Mouse (Mus musculus): ENCODE data around the gene Tiam1. TPM values are rescaled to one million over a fixed set of nuclear protein-coding genes. Genes with fewer than 3 reads are reported as not detected.
A peak's percentile ranks its signal among the peaks of the same experiment; 100 is the strongest.

Tiam1 gene
- total RNA-seq, 2 experiments from 2014 or later, result 124 to 125 TPM

DNA sequence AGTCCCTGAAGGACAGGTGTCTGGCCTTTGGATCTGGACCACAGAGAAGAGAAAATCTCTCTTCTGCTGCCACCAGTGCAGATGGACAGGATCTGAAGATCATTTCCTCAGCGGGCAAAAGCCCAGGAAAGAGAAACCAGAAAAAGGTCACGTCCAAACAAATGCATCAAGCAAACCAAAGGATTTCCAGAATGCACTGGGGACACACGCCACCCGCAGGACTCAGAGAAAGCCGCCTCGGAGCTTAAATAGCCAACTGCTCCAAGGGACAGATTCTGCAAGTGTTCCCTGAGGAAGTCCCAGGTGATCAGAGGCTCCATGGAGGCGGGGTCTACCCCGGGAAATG is 119.9 kb downstream of the Tiam1 start:
- Histone ChIP-seq H3K27ac (no peak overlapping the region), H3K4me3 (no peak overlapping the region)
- no peak for DNase-seq (ENCODE audit: low spot score in 2 of 2)
- no peak for TF ChIP-seq CTCF (conservative IDR thresholded peaks at IDR 0.05)

DNA sequence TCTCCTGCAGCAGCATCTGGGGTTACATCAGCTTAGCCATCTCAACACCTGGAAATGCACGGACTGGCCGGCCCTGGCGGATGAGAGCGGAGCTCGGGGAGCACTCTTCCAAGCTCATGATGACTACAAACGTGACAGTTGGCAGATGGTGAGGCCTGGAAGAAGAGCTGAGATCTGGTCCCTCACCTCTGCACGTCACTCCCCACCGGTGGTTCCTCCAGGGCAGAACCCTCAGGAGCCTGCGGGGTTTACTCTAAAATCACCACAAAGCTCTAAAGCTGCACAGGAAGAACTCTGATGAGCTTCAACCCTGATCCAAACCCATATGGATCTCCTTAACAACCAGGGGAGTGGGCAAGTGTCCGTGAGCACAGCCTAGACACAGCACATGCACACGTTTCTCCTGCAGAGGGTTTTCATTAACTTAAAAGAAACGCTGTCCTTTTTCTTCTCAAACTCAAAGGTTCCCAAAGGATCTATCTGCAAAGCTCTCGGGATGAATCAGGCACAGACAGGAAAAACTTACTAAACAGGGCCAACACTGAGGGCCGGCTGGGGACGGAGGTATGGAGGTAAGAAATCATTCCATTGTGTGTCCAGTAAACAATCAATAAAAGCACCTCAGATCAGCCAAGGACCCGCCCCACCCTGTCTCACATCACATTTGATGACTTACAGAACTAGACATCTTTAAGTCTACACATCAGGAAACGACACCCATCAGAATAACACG is 120.5 kb downstream of the Tiam1 start:
- Histone ChIP-seq H3K27ac (no peak overlapping the region), H3K4me3 (no peak overlapping the region)
- no peak for DNase-seq (ENCODE audit: low spot score in 2 of 2)
- TF ChIP-seq CTCF (conservative IDR thresholded peaks at IDR 0.05), result no peak

DNA sequence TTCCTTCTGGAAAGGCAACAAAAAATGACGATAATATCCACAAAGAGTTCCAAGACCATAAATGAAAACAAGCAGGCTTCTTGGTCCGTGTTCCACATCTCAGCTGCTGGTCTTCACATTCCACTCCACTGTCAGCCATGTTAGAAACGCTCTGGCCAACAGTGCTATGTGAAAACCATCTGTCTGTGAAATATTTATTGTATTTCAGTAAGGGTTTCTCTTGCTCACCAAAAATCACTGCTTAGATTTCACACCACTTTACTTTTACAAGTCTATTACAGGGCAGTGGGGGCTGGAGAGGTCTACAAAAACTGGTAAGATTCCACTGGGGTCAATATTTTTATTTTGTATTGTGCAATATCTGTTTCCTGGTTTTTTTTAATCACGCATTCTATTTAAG is 127.5 kb downstream of the Tiam1 start:
- DNase-seq (ENCODE audit: low spot score in 2 of 2), result no peak
- Histone ChIP-seq H3K27ac (no peak overlapping the region), H3K4me3 (no peak overlapping the region)
- no peak for TF ChIP-seq CTCF (conservative IDR thresholded peaks at IDR 0.05)

DNA sequence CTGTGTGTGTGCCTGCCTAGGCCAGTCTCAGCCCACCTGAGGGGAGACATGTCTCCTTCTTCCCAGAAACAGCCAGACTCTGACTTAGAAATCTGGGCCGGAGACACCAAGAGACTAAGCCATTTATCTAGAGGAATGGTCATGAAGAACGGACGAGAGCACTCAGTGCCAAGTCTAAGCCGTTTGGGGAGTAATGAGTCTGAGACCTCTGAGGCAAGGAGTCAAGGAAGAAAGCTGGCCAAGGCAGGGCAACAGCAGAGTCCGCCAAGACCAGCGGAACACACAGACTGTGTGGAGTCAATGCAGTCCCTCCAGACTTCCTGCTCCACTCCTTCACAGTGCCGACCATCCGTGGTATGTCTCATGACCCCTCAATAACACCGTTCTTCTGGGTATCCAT is 129.0 kb downstream of the Tiam1 start:
- no peak for TF ChIP-seq CTCF (conservative IDR thresholded peaks at IDR 0.05)
- no peak overlapping the region for H3K27ac ChIP-seq
- no peak for DNase-seq (ENCODE audit: low spot score in 2 of 2)
- H3K4me3 ChIP-seq, result no peak overlapping the region

DNA sequence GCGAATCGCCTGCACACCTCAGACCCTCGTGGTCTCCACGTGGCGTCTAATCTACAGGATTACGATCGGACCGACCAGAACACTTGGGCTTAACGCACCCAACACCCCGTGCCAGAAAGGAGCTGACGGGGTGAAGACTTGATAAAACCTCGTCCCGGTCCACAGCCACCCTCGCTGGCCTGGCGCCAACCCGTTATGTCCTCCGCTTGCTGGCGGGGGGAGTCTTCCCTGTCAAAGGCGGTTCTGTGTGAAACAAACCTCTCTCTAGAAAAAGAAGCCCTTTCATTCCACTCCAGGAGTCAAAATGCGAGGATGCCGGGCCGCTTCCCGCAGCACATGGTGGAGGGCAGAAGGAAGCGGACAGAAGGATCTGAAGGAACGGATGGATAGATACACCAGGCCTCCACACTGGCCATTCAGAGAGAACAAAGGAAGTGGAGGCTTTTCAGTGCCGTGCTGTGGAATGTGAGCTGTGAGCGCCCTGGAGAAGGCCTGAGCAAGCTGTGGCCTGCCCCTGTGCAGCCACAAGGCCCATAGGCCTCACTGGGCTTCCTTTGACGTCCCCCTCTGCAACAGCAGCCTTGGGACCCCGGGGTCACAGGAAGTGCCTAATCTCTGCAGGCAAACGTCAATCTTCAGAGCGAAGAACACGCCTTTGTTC is 131.9 kb downstream of the Tiam1 start:
- TF ChIP-seq CTCF (conservative IDR thresholded peaks at IDR 0.05), result no peak
- Histone ChIP-seq H3K27ac (no peak overlapping the region), H3K4me3 (no peak overlapping the region)
- DNase-seq (ENCODE audit: low spot score in 2 of 2), result no peak

DNA sequence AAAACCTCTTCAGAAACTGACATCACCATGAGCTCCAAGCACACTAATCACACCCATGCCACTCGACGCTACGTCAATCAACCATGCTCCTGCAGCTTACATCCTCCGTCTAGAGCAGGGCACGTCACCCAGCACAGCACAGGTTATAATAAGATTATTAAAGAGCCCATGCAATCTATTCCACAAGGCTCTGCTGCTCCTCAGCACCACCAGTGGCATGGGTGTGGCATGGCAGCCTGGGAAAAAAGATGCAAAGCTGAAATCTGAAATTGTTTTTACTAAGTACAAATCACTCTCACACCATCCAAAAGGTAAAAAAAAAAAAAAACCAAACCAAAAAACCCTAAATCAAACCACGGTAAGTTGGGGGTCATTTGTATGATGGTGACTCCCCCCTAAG is 135.1 kb downstream of the Tiam1 start:
- DNase-seq (ENCODE audit: low spot score in 2 of 2), result no peak
- peak; percentile 71 for TF ChIP-seq CTCF (conservative IDR thresholded peaks at IDR 0.05)
- Histone ChIP-seq H3K4me3 (no peak overlapping the region), H3K27ac (no peak overlapping the region)

DNA sequence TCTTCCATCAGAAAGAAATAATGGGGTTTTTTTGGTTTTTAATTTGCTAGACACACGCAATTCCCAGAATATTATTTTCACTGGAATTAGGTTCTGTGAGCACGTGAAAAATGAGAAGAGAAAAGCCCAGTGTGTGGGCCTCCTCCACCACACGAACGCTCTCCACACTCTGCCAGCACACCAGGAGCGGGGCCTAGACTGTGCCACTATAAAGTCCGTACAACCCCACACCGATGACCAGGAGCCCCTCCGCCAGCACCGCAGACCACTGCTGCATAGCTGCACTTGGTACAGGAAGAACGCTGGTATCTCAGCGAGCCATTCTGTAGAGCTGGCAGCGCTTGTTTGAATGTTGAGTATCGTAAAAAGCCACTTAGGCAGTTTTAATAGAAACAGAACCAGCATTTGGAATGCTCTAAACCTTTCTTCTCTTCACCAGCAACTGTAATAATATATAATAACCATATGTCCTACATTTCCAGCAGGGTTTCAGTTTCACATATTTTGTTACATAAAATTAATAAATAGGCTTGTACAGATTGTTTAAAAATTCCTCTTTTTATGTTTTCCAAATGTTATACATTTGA is 136.1 kb downstream of the Tiam1 start:
- Histone ChIP-seq H3K4me3 (no peak overlapping the region), H3K27ac (peak overlapping the region; percentile 46; the same call in 1 of the 2 replicates)
- no peak for DNase-seq (ENCODE audit: low spot score in 2 of 2)
- TF ChIP-seq CTCF (conservative IDR thresholded peaks at IDR 0.05), result no peak

DNA sequence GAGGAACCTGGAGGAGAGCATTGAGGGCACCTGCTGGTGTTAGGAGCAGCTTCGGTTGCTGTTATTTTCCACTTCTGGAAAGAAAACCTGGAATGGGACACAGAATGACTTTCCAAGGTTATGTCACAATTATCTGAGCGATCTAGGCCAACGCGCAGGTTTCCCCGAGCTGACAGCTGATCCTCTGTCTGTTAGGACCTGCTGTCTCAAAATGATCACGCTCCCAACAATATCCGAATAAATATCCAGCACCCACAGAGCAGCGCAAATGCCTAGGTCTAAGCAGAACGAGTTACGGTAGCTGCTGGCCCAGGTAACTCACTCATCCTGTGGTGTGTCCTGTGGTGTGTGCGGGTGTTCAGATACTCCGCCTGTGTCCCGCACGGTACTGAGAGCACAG is 140.0 kb downstream of the Tiam1 start:
- Histone ChIP-seq H3K27ac (peak overlapping the region; percentile 28; the same call in 1 of the 2 replicates), H3K4me3 (no peak overlapping the region)
- peak in 1 of 2 experiments; percentile 31 for DNase-seq (ENCODE audit: low spot score in 2 of 2)
- no peak for TF ChIP-seq CTCF (conservative IDR thresholded peaks at IDR 0.05)

DNA sequence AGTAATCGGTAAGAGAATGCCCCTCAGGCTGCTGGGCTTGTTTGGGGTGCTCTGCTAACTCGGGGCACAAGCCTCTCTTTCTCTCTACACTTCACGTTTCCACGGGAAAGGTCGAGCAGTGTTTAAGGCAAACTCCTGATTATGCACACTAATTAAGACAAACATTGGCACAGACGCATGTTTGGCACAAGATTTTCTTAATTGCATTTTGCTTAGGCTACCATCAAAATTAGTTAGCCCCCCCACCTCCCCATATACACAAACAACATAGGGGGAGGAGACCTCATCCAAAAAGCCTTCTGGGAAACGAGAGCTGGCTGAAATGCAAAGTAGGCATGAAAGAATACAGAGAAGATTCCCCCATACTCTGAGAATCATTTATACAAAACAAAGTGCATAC is 148.4 kb downstream of the Tiam1 start:
- no peak for DNase-seq (ENCODE audit: low spot score in 2 of 2)
- TF ChIP-seq CTCF (conservative IDR thresholded peaks at IDR 0.05), result no peak
- Histone ChIP-seq H3K4me3 (no peak overlapping the region), H3K27ac (no peak overlapping the region)

DNA sequence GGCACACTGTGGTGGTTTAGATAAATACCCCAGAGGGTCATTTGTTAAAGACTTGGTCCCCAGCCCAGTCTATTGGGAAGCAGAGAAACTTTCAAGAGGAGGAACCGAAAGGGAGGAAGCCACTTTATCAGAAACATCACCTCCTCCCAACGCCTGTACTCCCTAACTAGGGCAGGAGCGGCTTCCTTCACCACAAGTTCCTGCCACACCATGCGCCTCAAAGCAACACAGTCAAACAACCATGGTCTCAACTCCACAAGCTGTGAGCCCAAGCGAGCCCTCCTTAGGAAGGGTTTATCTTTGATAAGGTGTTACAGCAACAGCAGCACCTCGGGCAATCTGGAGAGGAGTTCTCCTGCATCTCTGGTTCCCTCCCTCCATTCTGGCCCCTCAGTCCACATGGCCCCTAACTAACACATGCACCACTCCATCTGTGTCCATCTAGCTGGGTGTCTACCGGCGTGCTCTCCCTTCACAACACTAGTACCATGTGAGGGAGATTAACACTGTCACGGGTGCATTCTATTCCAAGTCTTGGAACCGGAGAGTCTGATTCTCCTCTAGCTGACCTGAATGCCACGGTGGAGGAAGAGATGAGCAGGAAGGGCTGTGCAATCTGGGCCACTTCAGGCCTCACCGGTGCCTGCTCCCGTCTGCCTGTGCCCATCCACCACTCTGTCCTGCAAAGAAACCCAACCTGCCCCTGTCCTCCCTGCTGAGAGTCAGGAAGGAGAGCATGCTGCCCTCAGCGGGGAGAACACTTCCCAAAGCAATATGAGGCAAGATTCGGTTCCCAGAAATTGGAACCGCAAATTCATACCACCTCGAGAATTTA is 149.4 kb downstream of the Tiam1 start:
- no peak for DNase-seq (ENCODE audit: low spot score in 2 of 2)
- H3K4me3 ChIP-seq, result no peak overlapping the region
- no peak overlapping the region for H3K27ac ChIP-seq
- TF ChIP-seq CTCF (conservative IDR thresholded peaks at IDR 0.05), result no peak

DNA sequence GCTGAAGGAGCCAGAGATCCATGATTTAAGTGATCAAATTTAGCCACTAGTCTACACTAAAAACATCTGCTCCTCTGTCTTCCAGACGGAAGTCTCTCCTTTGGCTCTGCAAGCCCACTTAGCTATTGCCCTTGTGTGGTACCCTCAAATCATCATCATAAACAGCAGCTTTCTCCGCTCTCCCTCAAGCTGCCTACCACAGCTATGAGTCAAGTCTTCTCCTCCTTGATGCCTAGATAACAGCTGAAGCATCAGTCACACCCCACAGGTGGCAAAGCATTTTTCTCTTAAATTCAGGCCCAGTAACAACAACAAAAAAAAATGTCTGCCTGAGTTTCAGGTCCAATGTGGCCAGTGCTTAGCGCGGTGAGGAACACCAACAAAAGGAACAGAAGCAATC is 150.1 kb downstream of the Tiam1 start:
- no peak for DNase-seq (ENCODE audit: low spot score in 2 of 2)
- TF ChIP-seq CTCF (conservative IDR thresholded peaks at IDR 0.05), result no peak
- H3K4me3 ChIP-seq, result no peak overlapping the region
- no peak overlapping the region for H3K27ac ChIP-seq

DNA sequence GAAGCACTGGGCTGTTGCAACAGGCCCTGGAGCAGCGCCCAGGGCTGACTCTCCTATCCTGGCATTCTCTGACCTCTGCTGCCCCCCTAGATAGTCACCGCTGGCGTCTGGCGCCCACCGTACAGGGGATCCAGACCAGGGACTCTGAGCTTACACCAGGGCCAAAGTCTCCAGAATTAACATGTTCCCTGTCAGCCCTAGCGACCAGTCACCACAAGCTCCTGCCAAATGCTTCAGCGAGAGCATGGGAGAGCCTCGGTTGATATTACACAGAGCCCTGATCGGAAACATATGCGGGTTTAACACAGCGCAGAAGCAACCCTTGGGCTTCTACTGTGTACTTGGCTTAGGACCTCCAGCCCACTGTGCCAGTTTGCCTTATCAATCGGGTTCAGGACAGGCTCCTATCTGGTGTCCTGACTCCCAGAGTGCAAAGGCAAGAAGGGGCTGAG is 151.8 kb downstream of the Tiam1 start:
- Histone ChIP-seq H3K4me3 (no peak overlapping the region), H3K27ac (peak overlapping the region; percentile 33; the same call in 1 of the 2 replicates)
- TF ChIP-seq CTCF (conservative IDR thresholded peaks at IDR 0.05), result no peak
- no peak for DNase-seq (ENCODE audit: low spot score in 2 of 2)

All from layer of hippocampus, adult 2 months (tissue).